Mouse (Mus musculus) frontal cortex, adult (tissue): ENCODE measurements around the gene Iqch.
"Not testable (repeated sequence)": the region's sequence is repeated elsewhere in the genome, so short reads cannot be mapped to it uniquely, and the experiment has no call there.

Source experiments
- ATAC-seq: cut with Nextera tagmentation; 2 replicates; pipeline ENCODE4 v1.9.2; 2017; ENCODE audit warnings: mild to moderate bottlenecking, moderate library complexity, mixed read lengths; ENCODE audit not compliant: low TSS enrichment

The Iqch gene

GRCm38 (mm10) chr9:63568314-63568713 is 34.0 kb downstream of the Iqch start:
- ATAC-seq, result no peak

- ATAC-seq, result no peak
Measured at GRCm38 (mm10) chr9:63563436-63563835, 38.9 kb downstream of the Iqch start.

GRCm38 (mm10) chr9:63561931-63562330 is 40.4 kb downstream of the Iqch start:
- no peak for ATAC-seq

GRCm38 (mm10) chr9:63556933-63557332 is 45.4 kb downstream of the Iqch start:
- no peak for ATAC-seq

GRCm38 (mm10) chr9:63556316-63556715 is 46.0 kb downstream of the Iqch start:
- ATAC-seq, result no peak

- no peak for ATAC-seq
Measured at GRCm38 (mm10) chr9:63555460-63555990, 46.8 kb downstream of the Iqch start.

- peak; percentile 84 for ATAC-seq
Measured at GRCm38 (mm10) chr9:63553628-63554027, 48.7 kb downstream of the Iqch start.

DNA sequence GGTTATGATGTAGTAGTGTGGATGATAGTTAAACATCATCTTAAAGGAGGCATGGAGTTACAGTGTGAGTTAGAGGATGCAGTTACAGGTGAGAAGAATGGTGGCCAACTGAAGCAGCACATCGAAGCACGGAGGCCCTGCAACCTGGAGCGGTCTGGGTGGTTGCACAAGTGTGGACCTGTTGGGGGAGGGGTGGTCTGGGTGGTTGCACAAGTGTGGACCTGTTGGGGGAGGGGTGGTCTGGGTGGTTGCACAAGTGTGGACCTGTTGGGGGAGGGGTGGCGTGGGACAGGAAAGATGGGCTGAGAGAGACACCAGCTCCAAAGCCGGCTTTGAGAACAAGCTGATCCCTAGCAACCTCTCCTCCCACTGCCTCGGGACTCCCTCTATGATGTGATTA is 51.6 kb downstream of the Iqch start:
- ATAC-seq, result not testable (repeated sequence)

- ATAC-seq, result no peak
Measured at GRCm38 (mm10) chr9:63548966-63549365, 53.3 kb downstream of the Iqch start.

- ATAC-seq, result no peak
Measured at GRCm38 (mm10) chr9:63541926-63542325, 60.4 kb downstream of the Iqch start.

- ATAC-seq, result no peak
Measured at GRCm38 (mm10) chr9:63541301-63541700, 61.0 kb downstream of the Iqch start.

DNA sequence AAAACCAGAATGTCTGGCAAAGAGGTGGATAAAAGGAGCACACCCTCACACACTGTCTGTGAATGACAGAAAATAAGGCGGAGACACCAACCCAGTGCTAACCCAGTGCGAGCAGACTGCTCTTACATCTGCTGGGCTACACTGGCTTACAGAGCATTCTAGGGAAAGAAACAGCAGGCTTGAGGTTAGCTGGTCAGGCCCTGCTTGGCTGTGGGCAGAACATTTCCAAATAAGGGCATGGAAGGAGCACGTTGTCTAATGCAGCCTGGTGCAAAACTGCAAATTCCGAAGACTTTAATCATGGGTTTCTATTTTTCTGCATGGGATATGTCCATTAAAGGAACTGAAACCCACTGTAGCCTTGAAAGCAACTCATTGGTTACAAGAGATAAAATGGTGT is 64.8 kb downstream of the Iqch start:
- no peak for ATAC-seq

GRCm38 (mm10) chr9:63535042-63535441 is 67.3 kb downstream of the Iqch start:
- no peak for ATAC-seq

- ATAC-seq, result no peak
Measured at GRCm38 (mm10) chr9:63534371-63534780, 67.9 kb downstream of the Iqch start.

- ATAC-seq, result no peak
Measured at GRCm38 (mm10) chr9:63532966-63533711, 69.2 kb downstream of the Iqch start.

DNA sequence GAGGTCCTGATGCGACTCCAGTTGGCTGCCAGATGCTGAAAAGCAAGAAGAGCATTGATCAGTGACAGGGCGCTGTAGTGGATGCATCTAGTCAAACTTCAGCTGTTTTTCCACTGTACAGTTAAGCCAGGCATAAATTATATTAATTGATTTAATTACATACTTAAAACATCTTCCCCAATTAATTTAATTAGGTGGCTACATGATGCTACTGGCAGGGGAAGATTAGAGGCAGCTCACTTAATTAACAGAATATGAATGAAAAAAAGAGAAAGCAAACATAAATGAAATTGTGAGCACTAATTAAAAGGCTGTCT is 78.4 kb downstream of the Iqch start:
- no peak for ATAC-seq

- no peak for ATAC-seq
Measured at GRCm38 (mm10) chr9:63523251-63523936, 78.9 kb downstream of the Iqch start.

DNA sequence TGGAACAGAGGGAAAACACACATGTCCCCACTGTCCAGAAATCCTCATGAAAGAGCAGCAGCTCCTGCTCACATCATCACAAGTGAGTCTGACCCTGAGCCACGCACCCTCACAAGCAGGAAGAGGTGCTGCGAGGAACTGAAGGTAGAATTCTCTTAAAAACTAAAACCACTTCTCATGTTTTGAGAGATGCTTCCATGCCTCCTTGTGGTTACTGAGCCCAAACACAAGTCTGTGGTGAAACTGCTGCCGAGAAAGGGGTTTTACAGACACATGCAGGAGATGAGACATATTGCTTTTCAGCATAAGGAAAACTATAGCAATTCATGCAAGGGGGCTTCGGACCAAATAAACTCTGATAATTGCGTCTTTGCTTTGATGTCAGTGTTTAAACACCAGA is 89.4 kb downstream of the Iqch start:
- ATAC-seq, result no peak

DNA sequence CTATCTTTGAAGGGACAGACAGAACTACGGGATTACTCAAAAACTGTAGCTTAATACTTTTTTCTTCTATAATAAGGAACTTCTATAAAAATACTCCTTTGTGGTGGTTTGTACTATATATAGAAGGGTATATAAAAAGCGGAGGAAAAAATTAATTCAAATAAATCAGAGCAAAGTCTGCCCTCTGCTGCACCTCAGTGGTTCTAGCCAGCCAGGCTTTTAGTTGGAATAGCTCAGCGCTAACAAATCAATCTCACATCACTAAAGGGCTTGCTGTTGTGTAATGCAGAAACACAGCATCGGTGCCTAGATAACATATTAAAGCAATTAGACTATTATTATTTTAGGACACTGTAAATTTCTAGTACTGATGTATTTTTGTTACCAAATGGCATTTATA is 91.3 kb downstream of the Iqch start:
- ATAC-seq, result no peak

DNA sequence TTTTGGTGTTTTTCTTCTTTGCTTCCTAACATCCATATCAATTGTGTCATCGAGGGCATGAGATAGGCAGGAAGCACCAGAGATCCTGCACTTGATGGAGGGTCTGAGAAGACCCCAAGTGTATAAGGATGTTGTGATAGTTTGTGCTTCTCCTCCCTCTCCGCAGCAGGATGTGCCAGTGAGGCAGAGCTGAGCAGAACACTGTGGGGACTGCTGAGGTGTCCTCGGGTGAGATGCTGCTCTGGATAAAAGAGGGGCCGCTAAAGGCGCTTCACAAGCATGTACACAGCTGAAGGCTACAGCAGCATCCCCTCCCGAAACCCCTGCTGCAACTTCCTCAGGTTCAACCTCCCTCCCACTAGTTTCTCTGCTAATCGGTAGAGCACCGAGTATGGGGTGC is 95.2 kb downstream of the Iqch start:
- ATAC-seq, result no peak

DNA sequence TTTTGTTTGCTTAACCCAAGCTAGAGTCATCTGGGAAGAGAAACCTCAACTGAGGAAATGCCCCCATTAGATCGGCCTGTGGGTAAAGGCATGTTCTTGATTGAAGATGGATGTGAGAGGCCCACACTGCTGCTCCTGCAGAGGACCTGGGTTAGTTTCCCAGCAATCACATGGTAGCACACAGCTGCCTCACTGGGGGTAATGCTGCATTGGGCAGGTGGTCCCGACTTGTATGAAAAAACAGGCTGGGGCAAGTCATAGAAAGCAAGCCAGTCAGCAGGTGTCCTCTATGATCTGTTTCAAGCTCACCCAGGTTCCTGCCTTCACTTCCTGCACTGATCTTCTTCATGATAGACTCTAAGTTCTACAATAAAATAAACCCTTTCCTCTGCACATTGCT is 98.4 kb downstream of the Iqch start:
- ATAC-seq, result no peak

GRCm38 (mm10) chr9:63501516-63501915 is 100.8 kb downstream of the Iqch start:
- no peak for ATAC-seq

DNA sequence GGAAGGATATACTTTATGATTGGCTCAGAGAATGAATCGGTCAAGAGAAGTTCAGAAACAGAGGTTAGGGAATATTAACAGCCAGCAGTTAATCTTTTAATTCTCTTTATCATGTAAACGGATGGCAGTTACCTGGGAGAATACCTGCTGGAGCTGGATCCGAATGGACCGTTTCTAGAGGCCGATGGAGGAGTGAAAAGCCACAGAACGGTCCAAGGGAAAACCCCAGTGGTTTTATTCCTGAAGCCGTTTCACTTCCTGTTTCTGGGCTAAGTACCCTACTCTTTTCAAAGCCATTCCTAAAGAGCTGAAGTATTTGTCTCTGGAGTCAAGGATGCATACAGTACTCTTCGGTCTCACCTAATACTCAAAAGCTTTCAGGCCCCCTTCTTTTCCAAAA is 102.4 kb downstream of the Iqch start:
- no peak for ATAC-seq
